Mouse (Mus musculus): ENCODE data around the gene Gm21903. TPM values are rescaled to one million over a fixed set of nuclear protein-coding genes. Genes with fewer than 3 reads are reported as not detected.
"Not testable (repeated sequence)": the region's sequence is repeated elsewhere in the genome, so short reads cannot be mapped to it uniquely, and the experiment has no call there.

Gm21903 gene
- not detected in 2 replicates for polyA plus RNA-seq (2015; fragmentation: Nextera tagmentation; extraction: Ambion mirVana)

DNA sequence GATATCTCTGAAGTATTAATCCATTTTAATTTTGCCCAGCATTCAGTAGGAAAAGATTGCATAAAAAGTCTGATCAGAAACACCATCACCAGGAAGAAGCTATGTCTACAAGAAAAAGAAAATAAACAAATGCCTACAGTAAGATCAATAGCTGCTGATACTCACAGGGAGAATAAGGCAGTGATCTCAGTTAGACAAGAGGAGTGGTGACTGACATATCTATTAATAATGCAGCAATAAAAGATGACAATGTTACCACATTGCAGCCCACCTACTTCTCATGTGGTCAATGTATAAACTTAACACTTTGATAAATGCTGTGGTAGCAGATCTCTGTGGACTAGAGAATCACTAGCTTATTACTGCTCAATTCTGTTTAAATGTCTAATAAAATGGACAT, at the start of gene Gm21903:
Gene Gm21903, minus strand, starts transcription at position 101 of the 400 bp plus-strand sequence.
- H3K36me3 ChIP-seq, result no peaks in the 10 kb centered on the region
- no peak for ATAC-seq (ENCODE audit: low FRiP score, low read depth)
- no peak within 1 kb of the TSS for H3K9ac ChIP-seq

DNA sequence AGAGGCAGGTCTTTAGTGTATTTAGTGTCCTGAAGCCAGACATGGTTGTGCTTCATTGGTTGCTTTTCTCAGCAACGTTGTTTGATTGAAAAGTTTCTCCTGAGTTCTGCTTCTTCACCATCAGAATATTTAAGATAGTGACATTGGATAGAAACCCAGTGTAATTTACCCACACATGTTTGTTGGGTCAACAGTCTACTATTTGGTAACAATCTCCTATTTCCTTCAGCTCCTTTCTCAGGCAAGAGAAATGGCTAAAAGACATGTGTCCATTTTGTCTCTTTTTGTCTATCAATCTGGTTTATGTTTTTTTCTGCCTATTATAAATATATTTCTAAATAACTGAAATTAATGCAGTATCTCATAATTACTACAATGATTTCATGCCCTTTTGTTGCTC, 33.8 kb upstream of the Gm21903 start, which contains the start of gene Esp23:
Gene Esp23, minus strand, starts transcription at position 101 of the 400 bp plus-strand sequence.
- Histone ChIP-seq H3K27me3 (no peaks in the 10 kb centered on the region), H3K4me1 (no peaks in the 10 kb centered on the region), H3K9me3 (peaks cover 5% of the 10 kb centered on the region; the same call in 1 of the 2 replicates), H3K4me3 (no peak within 1 kb of the TSS), H3K27ac (no peak within 1 kb of the TSS), H3K9ac (no peak within 1 kb of the TSS), H3K4me2 (replicated peaks) (no peak within 1 kb of the TSS), H3K36me3 (no peaks in the 10 kb centered on the region)
- no peak for ATAC-seq (ENCODE audit: low FRiP score, low read depth)
- 38% methylated on average over 1 of the region's 1 CpGs for WGBS

More for the DNA sequence above, at the start of gene Gm21903:
- Histone ChIP-seq H3K4me3 (no peak within 1 kb of the TSS), H3K4me1 (no peaks in the 10 kb centered on the region), H3K4me2 (replicated peaks) (no peak within 1 kb of the TSS), H3K9me3 (peaks cover 6% of the 10 kb centered on the region), H3K27ac (no peak within 1 kb of the TSS), H3K27me3 (no peaks in the 10 kb centered on the region)

DNA sequence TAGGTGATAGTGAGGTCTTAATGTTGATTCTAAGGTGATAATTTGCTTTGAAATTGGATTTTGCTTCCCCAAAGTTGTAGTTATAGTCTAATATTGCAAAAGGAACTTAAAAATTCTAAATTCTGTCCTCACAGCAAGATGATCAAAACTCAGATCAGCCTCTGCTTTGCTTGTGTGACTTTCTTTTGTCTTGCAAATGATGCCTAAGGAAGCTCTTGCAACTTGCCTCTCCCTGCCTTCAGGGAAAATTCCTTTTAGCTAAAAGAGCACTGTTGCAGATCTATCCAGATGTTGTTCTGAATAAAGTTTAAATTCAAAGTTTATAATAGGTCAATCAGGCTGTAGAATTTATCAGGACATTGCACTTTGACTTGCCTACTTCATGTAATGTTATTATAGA, 20.5 kb upstream of the Gm21903 start:
- Histone ChIP-seq H3K9me3 (peaks cover 26% of the 10 kb centered on the region), H3K36me3 (no peaks in the 10 kb centered on the region), H3K27me3 (no peaks in the 10 kb centered on the region), H3K4me2 (replicated peaks) (no peak overlapping the region), H3K4me1 (no peaks in the 10 kb centered on the region), H3K4me3 (no peak overlapping the region), H3K9ac (no peak overlapping the region), H3K27ac (no peak overlapping the region)
- no peak for ATAC-seq (ENCODE audit: low FRiP score, low read depth)

DNA sequence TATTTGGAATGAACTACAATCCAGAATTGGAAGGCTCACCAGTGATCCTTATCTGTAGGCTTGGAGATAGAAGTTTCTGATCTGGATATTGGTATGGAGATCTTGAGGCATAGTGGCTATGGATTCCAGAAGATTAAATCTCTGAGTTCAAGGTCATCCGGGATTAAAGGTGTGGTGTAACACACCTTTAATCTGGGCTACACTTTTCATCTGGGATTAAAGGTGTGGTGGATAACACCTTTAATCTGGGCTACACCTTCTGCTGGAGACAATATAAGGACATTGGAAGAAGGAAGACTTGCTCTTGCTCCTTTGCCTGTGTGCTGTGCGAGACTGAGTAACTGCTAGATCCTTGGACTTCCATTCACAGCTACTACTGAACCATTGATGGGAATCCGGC, 6.7 kb downstream of the Gm21903 start, which contains the start of gene Esp24:
Gene Esp24, plus strand, starts transcription at position 301 of the 400 bp plus-strand sequence.
- not testable (repeated sequence) for H3K27me3 ChIP-seq; H3K4me1 ChIP-seq; H3K4me2 ChIP-seq (replicated peaks); ATAC-seq (ENCODE audit: low FRiP score, low read depth); H3K4me3 ChIP-seq; H3K9me3 ChIP-seq; H3K27ac ChIP-seq; H3K9ac ChIP-seq; H3K36me3 ChIP-seq
- WGBS, result 90% methylated on average over 3 of the region's 3 CpGs

DNA sequence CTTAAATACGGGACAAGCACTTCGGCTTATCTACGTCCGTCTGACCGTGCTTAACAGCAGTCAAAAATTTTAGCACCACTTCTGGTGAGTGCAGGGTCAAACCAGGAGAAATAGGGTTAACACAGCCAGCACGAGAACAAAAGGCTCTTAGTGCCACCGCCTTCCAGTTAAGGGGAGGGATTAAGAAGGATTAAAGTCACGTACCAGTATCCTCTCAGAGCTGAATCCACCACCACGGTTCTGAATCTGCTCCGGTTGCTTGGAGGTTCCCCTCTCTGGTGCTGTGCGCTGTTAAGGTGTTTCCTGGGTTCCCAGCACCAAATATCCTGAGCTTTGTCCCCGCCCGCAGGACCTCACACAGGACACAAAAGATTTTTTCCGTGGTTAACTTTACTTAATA, 26.0 kb downstream of the Gm21903 start:
- no peak overlapping the region for H3K9ac ChIP-seq
- 65% methylated on average over 14 of the region's 14 CpGs for WGBS
- H3K4me3 ChIP-seq, result no peak overlapping the region
- no peaks in the 10 kb centered on the region for H3K27me3 ChIP-seq
- H3K4me1 ChIP-seq, result no peaks in the 10 kb centered on the region
- no peak overlapping the region for H3K4me2 ChIP-seq (replicated peaks)
- no peak overlapping the region for H3K27ac ChIP-seq
- no peak for ATAC-seq (ENCODE audit: low FRiP score, low read depth)
- peaks cover 23% of the 10 kb centered on the region for H3K9me3 ChIP-seq
- H3K36me3 ChIP-seq, result no peaks in the 10 kb centered on the region

DNA sequence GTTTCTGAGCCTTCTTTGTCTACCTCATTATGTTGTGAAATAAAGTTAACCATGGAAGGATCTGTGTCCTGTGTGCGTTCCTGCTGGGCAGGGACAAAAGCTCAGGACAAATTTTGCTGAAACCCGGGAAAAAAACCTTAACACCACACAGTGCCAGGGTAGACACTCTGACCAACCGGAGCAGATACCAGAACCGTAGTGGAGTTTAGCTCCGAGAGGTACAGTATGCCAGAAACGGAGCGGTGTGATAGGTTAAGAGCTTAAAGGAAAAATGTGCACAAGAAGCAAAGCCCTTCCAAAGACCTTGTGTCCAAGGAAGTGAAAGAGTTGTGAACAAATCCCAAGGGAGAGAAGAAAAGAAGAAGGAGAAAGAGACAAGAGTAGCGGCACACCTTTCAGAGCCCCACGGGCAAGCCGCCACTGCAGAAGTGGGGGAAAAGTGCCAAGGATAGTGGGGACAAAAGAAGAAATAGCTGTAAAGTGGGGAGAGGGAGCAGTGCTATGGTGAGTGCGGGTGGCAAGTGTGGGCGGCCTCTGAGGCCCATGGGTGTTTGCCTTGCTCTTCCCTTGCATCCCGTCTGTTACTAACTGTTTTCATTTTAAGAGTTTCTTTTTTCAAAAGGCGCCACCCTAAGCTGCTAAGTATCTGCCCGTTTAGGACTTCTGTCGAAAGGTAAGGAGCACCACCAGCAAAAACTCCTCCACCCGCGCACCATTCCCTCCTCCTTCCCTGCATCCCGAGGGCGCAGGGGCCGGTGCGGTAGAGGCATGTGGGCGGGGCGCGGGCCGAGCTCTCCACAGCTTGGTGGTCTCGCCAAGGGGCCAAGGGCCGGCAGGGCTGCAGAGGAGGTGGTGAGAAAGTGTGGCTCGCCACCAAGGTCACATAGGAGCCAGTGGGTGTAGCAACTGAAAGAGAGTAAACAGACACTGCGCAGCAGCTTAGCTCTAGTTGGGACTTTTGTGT, 32.2 kb downstream of the Gm21903 start:
- no peak overlapping the region for H3K9ac ChIP-seq
- no peaks in the 10 kb centered on the region for H3K36me3 ChIP-seq
- ATAC-seq (ENCODE audit: low FRiP score, low read depth), result no peak
- H3K4me1 ChIP-seq, result no peaks in the 10 kb centered on the region
- no peak overlapping the region for H3K4me2 ChIP-seq (replicated peaks)
- 39% methylated on average over 30 of the region's 30 CpGs for WGBS
- H3K9me3 ChIP-seq, result peaks cover 19% of the 10 kb centered on the region
- no peak overlapping the region for H3K27ac ChIP-seq
- H3K4me3 ChIP-seq, result no peak overlapping the region
- H3K27me3 ChIP-seq, result no peaks in the 10 kb centered on the region

DNA sequence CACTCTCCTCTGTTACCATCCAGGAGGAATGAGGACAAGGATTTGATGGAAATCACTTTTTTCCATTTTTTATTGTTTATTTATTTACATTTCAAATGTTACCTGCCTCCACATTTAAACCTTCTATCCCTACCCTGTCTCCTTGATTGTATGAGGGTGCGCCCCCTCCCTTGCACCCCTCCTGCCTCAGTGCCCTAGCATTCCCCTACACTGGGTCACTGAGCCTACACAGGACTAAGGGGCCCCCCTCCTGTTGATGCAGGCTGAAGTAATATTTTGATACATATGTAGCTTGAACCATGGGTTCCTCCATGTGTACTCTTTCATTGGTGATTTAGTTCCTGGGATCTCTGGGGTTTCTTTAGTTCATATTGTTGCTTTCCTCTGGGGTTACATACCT, 33.3 kb downstream of the Gm21903 start:
- Histone ChIP-seq H3K4me3 (no peak overlapping the region), H3K4me1 (no peaks in the 10 kb centered on the region), H3K27ac (no peak overlapping the region), H3K36me3 (no peaks in the 10 kb centered on the region), H3K4me2 (replicated peaks) (no peak overlapping the region), H3K27me3 (no peaks in the 10 kb centered on the region), H3K9ac (no peak overlapping the region), H3K9me3 (peaks cover 13% of the 10 kb centered on the region)
- no peak for ATAC-seq (ENCODE audit: low FRiP score, low read depth)
- WGBS, result 86% methylated on average over 1 of the region's 1 CpGs

Other genes with a start within 250 kb of the Gm21903 start
- not detected in 2 replicates for gene Esp24, start 6.6 kb downstream of the Gm21903 start, polyA plus RNA-seq (2015; fragmentation: Nextera tagmentation; extraction: Ambion mirVana)
- gene Esp23, start 33.7 kb upstream of the Gm21903 start, polyA plus RNA-seq (2015; fragmentation: Nextera tagmentation; extraction: Ambion mirVana), result not detected in 2 replicates
- not detected in 2 replicates for gene Esp22, start 52.0 kb upstream of the Gm21903 start, polyA plus RNA-seq (2015; fragmentation: Nextera tagmentation; extraction: Ambion mirVana)